Mouse (Mus musculus) lung, postnatal 36 days (tissue): ENCODE data around the gene Ifit1bl2.
"Not testable (repeated sequence)": the region's sequence is repeated elsewhere in the genome, so short reads cannot be mapped to it uniquely, and the experiment has no call there.

Experiments used
- DNase-seq: peaks from one replicate; pipeline ENCODE4 v3.0.0; 2022; ENCODE audit warnings: mixed read lengths

Ifit1bl2 gene

GRCm38 (mm10) chr19:34607237-34608051, 33.1 kb downstream of the Ifit1bl2 start, which contains the start of gene Ifit3b:
Ifit3b (plus strand) TSS chr19:34607970.
- DNase-seq, result peak; percentile 46

DNA sequence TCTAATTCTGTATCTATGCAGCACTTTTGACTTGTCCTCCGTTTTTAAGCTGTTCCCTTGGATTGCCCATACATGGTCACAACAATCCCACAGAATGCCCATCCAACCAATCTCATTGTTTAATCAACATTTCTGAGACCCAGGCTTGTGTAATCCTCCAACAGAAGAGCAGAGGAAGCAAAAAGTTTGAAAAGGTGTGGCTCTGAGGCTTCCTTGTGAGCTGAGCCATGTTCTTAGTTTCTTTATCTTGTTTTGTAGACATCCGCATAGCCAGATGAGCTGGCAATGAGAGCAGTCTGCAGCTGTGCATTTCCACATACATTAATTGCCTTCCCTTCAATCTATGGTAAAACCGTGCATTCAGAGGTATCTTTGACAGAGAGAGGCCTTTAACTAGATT, 35.1 kb downstream of the Ifit1bl2 start:
- no peak for DNase-seq

DNA sequence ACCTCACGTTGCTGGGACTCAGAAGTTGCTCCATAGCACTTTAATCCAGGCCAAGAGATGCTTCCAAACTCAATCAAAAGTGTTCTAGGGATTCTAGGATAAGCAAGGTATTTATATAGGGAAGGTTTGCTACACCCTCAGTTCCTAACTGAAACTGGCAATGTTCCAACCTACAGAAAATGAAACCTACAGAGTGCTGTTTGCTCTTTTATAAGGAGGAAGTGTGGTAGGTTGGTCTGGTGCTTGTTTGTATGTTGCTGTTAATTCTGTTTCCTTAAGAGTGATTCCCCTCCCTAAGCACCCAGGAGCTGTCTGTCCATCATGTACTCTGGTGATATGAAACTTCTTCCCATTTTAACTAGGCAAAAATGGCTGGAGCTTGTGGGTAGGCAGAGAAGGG, 38.7 kb downstream of the Ifit1bl2 start, which contains the start of gene Ifit1bl1:
Ifit1bl1 (minus strand) TSS at position 69 of the 400 bp plus-strand sequence.
- DNase-seq, result peak; percentile 51

DNA sequence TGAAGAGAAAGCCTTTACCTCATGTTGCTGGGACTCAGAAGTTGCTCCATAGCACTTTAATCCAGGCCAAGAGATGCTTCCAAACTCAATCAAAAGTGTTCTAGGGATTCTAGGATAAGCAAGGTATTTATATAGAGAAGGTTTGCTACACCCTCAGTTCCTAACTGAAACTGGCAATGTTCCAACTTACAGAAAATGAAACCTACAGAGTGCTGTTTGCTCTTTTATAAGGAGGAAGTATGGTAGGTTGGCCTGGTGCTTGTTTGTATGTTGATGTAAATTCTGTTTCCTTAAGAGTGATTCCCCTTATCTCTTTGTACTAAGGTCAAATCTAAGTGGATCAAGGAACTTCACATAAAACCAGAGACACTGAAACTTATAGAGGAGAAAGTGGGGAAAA, 41.3 kb downstream of the Ifit1bl2 start:
- peak; percentile 55 for DNase-seq

GRCm38 (mm10) chr19:34598341-34598740, 42.2 kb downstream of the Ifit1bl2 start:
- DNase-seq, result peak; percentile 81

DNA sequence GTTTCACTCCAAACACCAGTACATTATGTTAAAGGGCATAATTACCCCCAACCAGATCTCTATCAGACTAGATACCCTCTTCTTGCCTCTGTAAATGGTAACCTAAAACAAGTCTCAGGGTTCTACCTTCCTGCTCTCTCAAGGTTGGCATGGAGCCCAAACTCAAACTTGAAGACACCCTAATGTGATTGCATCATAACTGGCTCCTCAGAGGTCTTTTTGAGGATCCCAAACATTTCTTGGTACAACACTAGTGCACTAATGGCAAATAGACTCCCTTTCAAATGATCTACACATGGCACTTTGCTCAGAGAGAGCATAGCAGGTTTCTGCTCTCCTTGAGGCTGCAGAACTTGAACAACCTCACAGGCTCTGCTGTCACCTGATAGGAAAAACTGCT, 43.7 kb downstream of the Ifit1bl2 start:
- DNase-seq, result no peak

DNA sequence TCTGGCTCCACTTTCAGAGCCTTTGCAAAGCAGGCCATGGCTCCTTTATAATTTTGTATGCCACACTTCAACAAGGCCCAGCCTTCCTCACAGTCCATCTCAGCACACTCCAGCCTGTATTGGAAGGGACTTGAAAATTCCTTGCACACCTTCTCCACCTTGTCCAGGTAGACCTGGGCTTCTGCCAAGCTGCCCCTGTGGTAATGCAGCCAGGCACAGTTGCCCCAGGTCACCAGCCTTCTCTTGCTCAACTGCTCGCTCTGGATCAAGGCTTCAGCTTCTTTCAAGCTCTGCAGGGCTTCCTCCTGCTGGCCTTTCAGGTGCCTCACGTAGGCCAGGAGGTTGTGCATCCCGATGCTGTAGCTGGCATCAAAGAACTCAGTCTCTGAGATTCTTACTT, 46.0 kb downstream of the Ifit1bl2 start:
- peak; percentile 42 for DNase-seq

GRCm38 (mm10) chr19:34593456-34593855, 47.1 kb downstream of the Ifit1bl2 start:
- no peak for DNase-seq

DNA sequence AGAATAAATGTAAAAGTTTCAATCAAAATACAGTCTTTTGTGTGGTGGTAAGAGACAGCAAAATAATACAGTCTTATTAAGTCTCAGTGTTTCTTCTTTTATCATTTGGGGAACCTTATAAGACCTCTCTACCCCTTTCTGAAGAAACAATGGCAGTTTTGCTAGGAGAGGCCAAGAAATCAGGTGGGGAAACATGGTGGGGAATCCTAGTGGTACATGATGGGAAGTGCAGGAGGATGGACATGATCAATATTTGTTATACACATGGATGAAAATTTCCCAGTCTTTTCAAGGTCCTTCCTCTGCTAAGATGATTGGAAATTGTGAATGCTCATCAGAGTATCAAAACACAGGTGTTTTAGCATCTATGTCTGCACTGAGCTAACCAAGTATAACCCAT, 51.6 kb downstream of the Ifit1bl2 start:
- no peak for DNase-seq

GRCm38 (mm10) chr19:34587898-34588692, 52.4 kb downstream of the Ifit1bl2 start:
- DNase-seq, result not testable (repeated sequence)

GRCm38 (mm10) chr19:34585740-34586458, 54.6 kb downstream of the Ifit1bl2 start:
- peak; percentile 44 for DNase-seq

DNA sequence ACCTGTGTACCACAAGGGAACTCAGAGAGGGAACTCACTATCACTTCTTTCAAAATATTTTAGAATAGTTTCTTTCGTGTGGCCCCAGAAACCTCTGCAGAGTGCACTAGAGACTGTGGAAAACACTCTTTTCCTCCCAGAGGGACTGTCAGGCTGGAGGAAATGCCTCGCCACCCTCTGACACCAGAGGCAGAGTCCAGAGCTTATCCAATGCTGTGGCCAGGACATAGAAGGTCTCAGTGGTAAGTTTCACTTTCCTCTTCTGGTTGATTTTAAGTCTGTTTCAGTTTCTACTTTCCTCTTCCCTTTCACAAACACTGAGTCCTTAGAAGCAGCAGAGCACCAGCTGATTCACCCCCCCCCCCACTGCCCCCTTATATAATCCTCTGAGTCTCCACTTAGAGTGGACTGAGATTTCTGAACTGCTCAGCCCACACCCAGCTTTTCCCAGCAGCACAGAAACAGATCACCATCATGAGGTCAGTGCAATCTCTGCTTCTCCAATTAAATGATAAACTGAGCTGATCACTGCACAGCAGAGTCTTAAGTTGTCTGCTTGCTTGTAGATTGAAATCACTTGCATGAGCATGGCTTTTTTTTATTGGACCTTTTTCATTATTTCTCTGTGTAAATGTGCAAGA, 57.3 kb downstream of the Ifit1bl2 start, which contains the start of gene Ifit3:
Ifit3 (plus strand) TSS at position 406 of the 641 bp plus-strand sequence.
- DNase-seq, result peak; percentile 54

DNA sequence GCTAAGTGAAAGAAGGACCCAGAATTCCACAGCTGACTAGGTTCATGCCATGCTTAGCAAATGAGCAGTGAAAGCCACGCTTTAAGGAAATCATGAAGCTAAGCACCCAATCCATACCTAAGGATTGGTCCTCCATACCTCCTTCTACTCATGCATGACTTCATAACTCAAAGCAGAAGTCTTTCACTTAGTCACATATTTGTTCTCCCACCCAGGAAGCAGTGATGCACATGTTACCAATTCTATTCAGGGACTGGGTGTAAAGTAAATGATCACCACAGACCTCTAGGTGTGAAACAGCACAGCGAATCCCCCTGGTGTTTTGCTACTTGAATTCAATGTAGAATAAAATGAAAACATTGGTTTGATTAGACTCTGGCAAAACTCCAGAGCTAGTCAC, 57.8 kb downstream of the Ifit1bl2 start:
- not testable (repeated sequence) for DNase-seq

DNA sequence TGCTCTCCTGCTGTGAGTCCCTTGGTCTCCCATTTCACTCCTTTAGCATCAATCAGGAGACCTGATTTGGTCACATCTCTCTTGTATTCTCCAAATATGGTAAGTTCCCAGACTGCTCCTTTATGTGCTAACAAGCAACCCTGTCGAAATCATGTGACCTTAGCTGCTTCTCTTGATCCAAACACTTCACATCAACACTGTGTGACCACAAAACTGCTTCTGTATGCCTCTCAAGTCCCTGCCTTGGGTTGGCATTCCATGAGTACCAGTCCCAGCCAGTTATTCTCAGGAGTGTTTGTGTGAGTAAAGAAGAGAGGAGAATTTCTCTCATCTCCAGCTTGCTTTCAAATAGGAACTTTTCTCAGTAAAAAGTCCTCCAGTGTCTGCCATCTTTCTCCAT, 63.4 kb downstream of the Ifit1bl2 start:
- peak; percentile 80 for DNase-seq

DNA sequence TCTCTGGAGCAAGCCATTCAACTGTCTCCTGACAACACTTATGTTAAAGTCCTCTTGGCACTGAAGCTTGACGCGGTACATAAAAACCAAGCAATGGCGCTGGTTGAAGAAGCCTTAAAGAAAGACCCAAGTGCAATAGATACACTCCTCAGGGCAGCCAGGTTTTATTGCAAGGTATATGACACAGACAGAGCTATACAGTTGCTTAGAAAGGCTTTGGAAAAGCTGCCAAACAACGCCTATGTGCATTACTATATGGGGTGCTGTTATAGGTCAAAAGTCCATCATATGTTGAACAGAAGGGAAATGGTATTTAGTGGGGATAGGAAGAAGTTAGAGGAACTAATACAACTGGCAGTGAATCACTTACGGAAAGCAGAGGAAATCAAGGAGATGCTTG, 66.9 kb downstream of the Ifit1bl2 start:
- no peak for DNase-seq

DNA sequence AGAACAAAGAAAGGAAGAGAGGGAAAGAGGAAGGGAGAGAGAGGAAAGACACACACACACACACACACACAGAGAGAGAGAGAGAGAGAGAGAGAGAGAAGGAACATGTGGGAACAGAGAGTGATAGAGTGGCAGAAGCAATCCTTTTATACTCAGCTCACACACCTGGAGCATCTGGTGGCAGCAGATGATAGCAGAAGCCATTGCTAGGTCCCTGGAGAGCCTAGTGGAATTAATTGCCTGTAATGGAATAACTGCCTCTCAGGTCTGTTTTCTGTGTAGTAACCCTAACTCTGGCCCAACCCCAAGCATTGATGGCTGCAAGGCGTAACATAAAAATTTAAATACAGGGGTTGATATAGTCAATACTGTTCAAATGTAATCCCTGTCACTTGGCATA, 69.5 kb downstream of the Ifit1bl2 start:
- DNase-seq, result no peak

DNA sequence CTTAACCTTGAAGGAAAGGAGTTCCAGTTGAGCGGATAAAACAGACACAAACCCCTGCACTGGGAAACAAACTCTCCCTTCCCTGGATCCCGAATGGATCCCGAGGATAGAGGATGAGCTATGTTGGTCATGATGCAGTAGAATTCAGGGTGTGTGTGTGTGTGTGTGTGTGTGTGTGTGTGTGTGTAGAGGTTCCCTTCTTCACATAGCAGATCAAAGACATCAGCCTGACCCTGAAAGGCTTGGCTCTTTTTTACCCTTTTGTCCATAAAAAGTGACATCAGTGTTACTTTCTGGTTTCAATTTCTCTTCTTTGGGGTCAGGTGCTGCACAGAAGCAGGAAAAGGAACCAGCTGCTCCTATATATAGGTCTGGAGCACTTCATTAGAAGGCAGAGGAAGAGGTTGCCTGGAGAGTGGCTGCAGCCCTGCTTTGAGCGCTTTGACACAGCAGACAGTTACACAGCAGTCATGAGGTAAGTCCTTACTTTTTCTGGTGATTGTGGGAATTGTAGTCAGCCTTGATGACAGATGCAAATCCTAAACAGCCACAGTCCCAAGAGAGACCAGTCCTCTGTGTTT, 70.6 kb downstream of the Ifit1bl2 start:
- no peak for DNase-seq

DNA sequence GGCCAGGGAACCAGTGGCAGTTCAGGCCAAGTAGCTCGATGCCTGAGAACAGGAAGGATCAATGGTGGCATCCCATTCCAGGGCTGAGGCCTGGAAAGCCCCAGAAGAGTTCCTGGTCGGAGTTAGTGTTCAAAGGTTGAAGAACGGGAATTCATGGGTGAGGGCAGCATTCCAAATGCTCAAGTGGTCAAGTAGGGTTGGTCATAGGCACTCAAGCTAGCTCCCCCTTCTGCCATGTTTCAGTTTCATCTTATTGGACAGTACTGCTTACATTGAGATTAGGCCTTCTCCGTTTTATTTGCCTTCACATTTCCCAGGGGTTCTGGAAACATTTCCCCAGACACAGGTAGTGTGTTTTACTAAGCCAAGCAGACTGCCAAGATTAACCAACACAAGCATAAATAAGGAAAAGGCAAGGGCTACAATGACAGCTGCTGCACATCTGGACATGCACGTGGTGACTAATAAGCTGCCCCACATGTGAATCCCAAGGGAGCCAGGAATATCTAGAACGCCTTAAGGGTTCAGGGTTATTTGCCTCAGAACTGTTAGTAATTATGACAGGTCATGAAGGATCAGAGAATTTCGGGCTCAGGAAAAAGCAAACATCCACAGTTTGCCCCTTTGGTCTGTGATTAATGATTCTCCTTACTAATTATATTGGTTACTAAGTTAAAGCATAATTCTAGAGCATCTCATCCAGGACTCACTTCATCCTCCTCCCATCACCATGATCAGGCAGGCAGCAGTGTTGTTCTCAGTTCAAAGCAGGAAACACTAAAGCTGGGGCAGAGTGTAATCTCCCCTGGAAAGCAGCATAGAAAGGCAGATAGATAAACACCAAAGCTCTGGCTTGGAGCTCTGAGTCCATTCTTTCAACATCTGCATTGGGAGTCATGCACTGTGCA, 71.3 kb downstream of the Ifit1bl2 start:
- DNase-seq, result peak; percentile 56
